Mouse (Mus musculus) cerebellum, adult 11 months (tissue): Measurements from ENCODE around the gene Cwc27.

ENCODE experiments used
- DNase-seq: peaks from one replicate; pipeline ENCODE4 v3.0.0; 2022

Cwc27 gene

GRCm38 (mm10) chr13:104608516-104608915 is 208.4 kb downstream of the Cwc27 start:
- DNase-seq, result no peak

DNA sequence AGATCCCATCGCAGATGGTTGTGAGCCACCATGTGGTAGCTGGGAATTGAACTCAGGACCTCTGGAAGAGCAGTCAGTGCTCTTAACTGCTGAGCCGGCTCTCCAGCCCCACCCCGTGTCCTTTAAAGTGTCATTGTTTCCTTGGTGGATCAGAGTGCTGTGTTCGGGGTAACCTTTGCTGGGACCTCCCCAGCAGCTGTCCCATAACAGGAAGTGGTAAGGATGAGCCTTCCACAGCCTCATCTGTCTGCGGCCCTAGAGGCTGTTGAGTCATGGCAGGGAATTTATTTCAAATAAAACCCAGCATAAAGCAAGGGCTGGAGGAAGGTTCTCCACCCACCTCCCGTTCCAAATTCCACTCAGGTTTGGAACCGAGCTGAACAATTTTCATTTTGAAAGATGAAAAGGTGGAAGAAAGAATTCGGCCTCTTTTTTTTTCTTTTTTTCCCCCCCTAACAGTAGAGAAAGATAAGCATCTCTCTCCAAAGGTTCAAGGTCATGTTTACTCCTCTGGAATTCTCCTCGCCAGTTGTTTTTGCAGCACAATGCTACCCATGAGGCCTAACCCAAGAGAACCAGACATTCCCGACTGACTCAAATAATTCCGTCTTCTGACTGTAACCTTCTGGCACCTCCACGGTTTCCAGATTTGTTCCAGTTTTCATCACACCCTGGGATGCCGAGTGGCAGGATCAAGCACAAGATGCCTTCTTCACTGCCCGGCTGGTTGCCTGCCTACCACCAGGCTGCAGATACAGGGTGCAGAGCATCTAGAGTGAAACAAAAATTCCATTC is 210.0 kb downstream of the Cwc27 start:
- no peak for DNase-seq

DNA sequence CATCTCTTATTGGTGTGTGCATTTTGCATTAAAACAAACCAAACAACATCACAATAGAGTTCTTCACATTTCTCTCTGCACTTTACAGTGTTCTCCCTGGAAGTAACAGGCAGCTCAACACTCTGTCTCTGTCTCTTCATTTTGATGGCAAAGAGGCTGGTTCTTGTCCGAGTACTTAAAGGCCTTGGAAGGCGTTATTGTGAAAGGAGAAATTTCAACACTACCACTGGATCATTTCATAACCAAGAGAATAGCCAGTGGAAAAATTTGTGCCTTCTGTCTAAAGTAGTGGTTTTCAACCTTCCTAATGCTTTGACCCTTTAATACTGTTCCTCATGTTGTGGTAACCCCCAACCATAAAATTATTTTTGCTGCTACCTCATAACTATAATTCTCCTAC is 211.8 kb downstream of the Cwc27 start:
- DNase-seq, result no peak

- DNase-seq, result no peak
These were observed 214.7 kb downstream of the Cwc27 start for GRCm38 (mm10) chr13:104602197-104602596.

DNA sequence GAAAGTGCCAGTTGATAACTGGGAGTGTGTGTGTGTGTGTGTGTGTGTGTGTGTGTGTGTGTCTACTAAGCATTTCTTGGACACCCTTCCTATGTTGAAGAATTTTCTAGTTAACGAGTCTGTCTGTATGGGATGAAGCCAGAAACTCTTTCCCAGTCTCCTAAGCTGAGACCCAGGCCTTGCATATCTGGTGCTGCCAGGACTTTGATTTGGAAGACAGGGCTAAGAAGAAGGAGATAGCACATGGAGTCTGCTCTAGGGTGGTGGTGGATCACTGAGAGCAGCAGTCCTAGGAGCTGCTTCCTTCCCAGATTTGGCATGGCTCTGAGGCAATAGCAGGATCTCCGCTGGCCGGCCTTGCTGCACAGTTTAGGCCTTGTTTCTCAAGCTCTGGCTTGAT is 215.2 kb downstream of the Cwc27 start:
- no peak for DNase-seq

DNA sequence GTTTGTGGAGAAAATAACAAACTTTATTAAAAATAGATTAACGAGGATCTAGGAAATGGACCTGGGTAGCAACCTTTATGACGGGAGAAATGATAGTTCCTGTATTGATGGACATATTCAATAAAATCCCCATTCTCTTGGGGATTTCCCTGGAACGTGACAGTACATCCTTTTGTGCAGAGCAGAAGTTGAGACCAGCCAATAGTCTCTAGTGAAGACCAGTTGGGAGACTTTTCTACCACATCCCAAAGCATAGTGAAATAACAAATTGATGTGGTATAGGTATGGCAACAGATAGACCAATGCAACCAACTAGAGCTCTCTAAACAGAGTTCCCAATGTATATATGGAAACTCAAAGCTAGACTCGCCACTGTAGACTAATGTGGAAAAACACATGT is 220.7 kb downstream of the Cwc27 start:
- DNase-seq, result no peak

GRCm38 (mm10) chr13:104594820-104595351 is 222.1 kb downstream of the Cwc27 start:
- no peak for DNase-seq

GRCm38 (mm10) chr13:104590931-104591330 is 226.0 kb downstream of the Cwc27 start:
- no peak for DNase-seq

GRCm38 (mm10) chr13:104590097-104590607 is 226.8 kb downstream of the Cwc27 start:
- peak; percentile 10 for DNase-seq

DNA sequence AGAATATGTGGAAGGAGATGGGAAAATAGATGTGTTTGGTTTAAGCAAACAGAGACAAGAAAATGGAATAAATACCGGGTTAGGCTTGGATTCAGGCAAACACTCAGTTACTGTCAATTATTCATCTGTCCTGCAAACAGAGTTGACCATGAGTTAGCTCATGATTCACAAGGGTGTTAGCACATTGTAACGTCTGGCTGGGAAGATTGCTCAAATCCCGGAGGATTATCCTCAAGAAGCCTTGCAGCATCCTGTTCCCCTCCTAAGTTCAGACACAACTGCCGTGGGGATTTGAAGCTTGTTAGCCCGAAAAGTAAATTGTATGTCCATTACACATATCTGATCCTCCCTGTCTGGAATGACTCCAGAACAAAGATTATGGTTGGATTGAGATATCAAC is 228.6 kb downstream of the Cwc27 start:
- DNase-seq, result no peak
